Mouse (Mus musculus) MEL-GATA-1-ER (cell line): Measurements from ENCODE around the gene Prrc2b.

Experiments
- DNase-seq: peaks from one replicate; pipeline ENCODE4 v3.0.0-alpha.2; 2012; ENCODE audit warnings: low read depth; ENCODE audit errors: extremely low read depth

Gene Prrc2b

GRCm38 (mm10) chr2:32275823-32276222 lies 124.9 kb downstream of the Prrc2b start:
- no peak for DNase-seq

GRCm38 (mm10) chr2:32282289-32282688 lies 131.4 kb downstream of the Prrc2b start:
- no peak for DNase-seq

- no peak for DNase-seq
These were observed 131.8 kb downstream of the Prrc2b start for GRCm38 (mm10) chr2:32282727-32283126.

- DNase-seq = no peak
These were observed 133.1 kb downstream of the Prrc2b start for GRCm38 (mm10) chr2:32283986-32284385.
